Mouse (Mus musculus): ENCODE data around the gene Itpka.
"Not testable (repeated sequence)": the region's sequence is repeated elsewhere in the genome, so short reads cannot be mapped to it uniquely, and the experiment has no call there.

Itpka gene

GRCm38 (mm10) chr2:119741581-119742411, at the start of gene Itpka:
Gene Itpka, plus strand, starts transcription at chr2:119742337.
- no peak for DNase-seq (ENCODE audit: low spot score in 2 of 2)

GRCm38 (mm10) chr2:119694826-119695225, 47.3 kb upstream of the Itpka start:
- no peak for DNase-seq (ENCODE audit: low spot score in 2 of 2)

GRCm38 (mm10) chr2:119696111-119696510, 46.0 kb upstream of the Itpka start:
- no peak for DNase-seq (ENCODE audit: low spot score in 2 of 2)

GRCm38 (mm10) chr2:119698472-119698871, 43.7 kb upstream of the Itpka start:
- DNase-seq (ENCODE audit: low spot score in 2 of 2) = no peak

GRCm38 (mm10) chr2:119699962-119700361, 42.2 kb upstream of the Itpka start:
- no peak for DNase-seq (ENCODE audit: low spot score in 2 of 2)

GRCm38 (mm10) chr2:119703171-119703570, 39.0 kb upstream of the Itpka start:
- DNase-seq (ENCODE audit: low spot score in 2 of 2) = no peak

GRCm38 (mm10) chr2:119707676-119708075, 34.5 kb upstream of the Itpka start:
- DNase-seq (ENCODE audit: low spot score in 2 of 2) = no peak

- no peak for DNase-seq (ENCODE audit: low spot score in 2 of 2)
Observed at GRCm38 (mm10) chr2:119710011-119710410, 32.1 kb upstream of the Itpka start.

- DNase-seq (ENCODE audit: low spot score in 2 of 2) = not testable (repeated sequence)
Observed at GRCm38 (mm10) chr2:119715868-119716267, 26.3 kb upstream of the Itpka start.

- no peak for DNase-seq (ENCODE audit: low spot score in 2 of 2)
Observed at GRCm38 (mm10) chr2:119721070-119721469, 21.1 kb upstream of the Itpka start.

- DNase-seq (ENCODE audit: low spot score in 2 of 2) = no peak
Observed at GRCm38 (mm10) chr2:119727762-119728416, 14.2 kb upstream of the Itpka start.

GRCm38 (mm10) chr2:119730735-119731134, 11.4 kb upstream of the Itpka start:
- DNase-seq (ENCODE audit: low spot score in 2 of 2) = no peak

- no peak for DNase-seq (ENCODE audit: low spot score in 2 of 2)
Observed at GRCm38 (mm10) chr2:119737124-119737523, 5.0 kb upstream of the Itpka start.

- no peak for DNase-seq (ENCODE audit: low spot score in 2 of 2)
Observed at GRCm38 (mm10) chr2:119740567-119740966, 1.6 kb upstream of the Itpka start.

GRCm38 (mm10) chr2:119742461-119743175, 481 bp downstream of the Itpka start:
- no peak for DNase-seq (ENCODE audit: low spot score in 2 of 2)

- peak; percentile 67 to 68 for DNase-seq (ENCODE audit: low spot score in 2 of 2)
Observed at GRCm38 (mm10) chr2:119743176-119743807, 1.2 kb downstream of the Itpka start.

- no peak for DNase-seq (ENCODE audit: low spot score in 2 of 2)
Observed at GRCm38 (mm10) chr2:119743808-119744162, 1.6 kb downstream of the Itpka start.

- no peak for DNase-seq (ENCODE audit: low spot score in 2 of 2)
Observed at GRCm38 (mm10) chr2:119744163-119745111, 2.3 kb downstream of the Itpka start.

- no peak for DNase-seq (ENCODE audit: low spot score in 2 of 2)
Observed at GRCm38 (mm10) chr2:119745281-119745680, 3.1 kb downstream of the Itpka start.

- peak; percentile 76 to 88 for DNase-seq (ENCODE audit: low spot score in 2 of 2)
Observed at GRCm38 (mm10) chr2:119747554-119747953, 5.4 kb downstream of the Itpka start.

GRCm38 (mm10) chr2:119749260-119749659, 7.1 kb downstream of the Itpka start:
- DNase-seq (ENCODE audit: low spot score in 2 of 2) = no peak

All from right cerebral cortex, postnatal 36 days (tissue).